Comparison of ENCODE assay signal across 18 mouse cellular contexts in genomic region chr11:33607784-33608183, GRCm38 (mm10). TPM values are rescaled to one million over a fixed set of nuclear protein-coding genes. Genes with fewer than 3 reads are reported as not detected.
DNase-seq lines count a peak whose midpoint lies in the region; ATAC-seq lines count a peak whose summit lies in the region.
"Had no signal": no experiment of that assay in that cellular context is flagged by ENCODE, and none has a peak within 500 bp of the region (broad histone marks: within the 10 kb centered on the region; RNA-seq: fewer than 3 reads in every experiment).

No protein-coding gene starts in this region.

- 18% methylated on average over 3 of the region's 3 CpGs for WGBS in heart, embryonic 10.5 days
- 5% methylated on average over 3 of the region's 3 CpGs for WGBS in lung, embryonic 15.5 days

- H3K4me2 ChIP-seq in lung, embryonic 15.5 days: no peak overlapping the region
- H3K4me2 ChIP-seq: hindbrain, embryonic 12.5 days; liver, embryonic 12.5 days had no signal

- peak; percentile 33; the same call in 1 of the 2 replicates for ATAC-seq in lung, embryonic 15.5 days (ENCODE audit: borderline replicate concordance, extremely low read depth, low FRiP score, low TSS enrichment)
- ATAC-seq: activated CD4-positive, CD25-positive, alpha-beta regulatory T cell, adult 4 months; liver, embryonic 12.5 days had no signal

- DNase-seq in heart, embryonic 10.5 days (ENCODE audit: low spot score): no peak
- DNase-seq in heart, postnatal 25 days (ENCODE audit: low spot score): no peak
- no peak for DNase-seq in lung, postnatal 4 days
- DNase-seq in forelimb bud, embryonic 11.5 days (ENCODE audit: low read depth, low spot score): peak; percentile 35
- DNase-seq in retina, postnatal 1 day: peak; percentile 28
- no peak for DNase-seq in cerebellum, adult 11-12 months
- DNase-seq in thymus, postnatal 36 days: no peak
- DNase-seq: cerebellum, postnatal 25 days; kidney, adult 2 months had no signal

- H3K36me3 ChIP-seq in heart, embryonic 10.5 days: no peaks in the 10 kb centered on the region
- H3K36me3 ChIP-seq in lung, embryonic 15.5 days: no peaks in the 10 kb centered on the region
- H3K36me3 ChIP-seq: G1E; hindbrain, embryonic 12.5 days; liver, embryonic 12.5 days had no signal

- no peaks in the 10 kb centered on the region for H3K27me3 ChIP-seq in heart, embryonic 10.5 days (ENCODE audit: insufficient read depth, poor library complexity, severe bottlenecking)
- no peaks in the 10 kb centered on the region for H3K27me3 ChIP-seq in lung, embryonic 15.5 days
- H3K27me3 ChIP-seq: liver, embryonic 12.5 days had no signal

- peaks cover 19% of the 10 kb centered on the region for H3K4me1 ChIP-seq in heart, embryonic 10.5 days
- no peaks in the 10 kb centered on the region for H3K4me1 ChIP-seq in lung, embryonic 15.5 days
- H3K4me1 ChIP-seq: liver, embryonic 12.5 days had no signal

- intact Hi-C loops in heart, postnatal 25 days (cut with DNase I): no loop called here

- H3K27ac ChIP-seq in heart, embryonic 10.5 days: peak overlapping the region; percentile 12; the same call in 1 of the 2 replicates
- no peak overlapping the region for H3K27ac ChIP-seq in lung, embryonic 15.5 days
- H3K27ac ChIP-seq: hindbrain, embryonic 12.5 days; liver, embryonic 12.5 days had no signal

- H3K4me3 ChIP-seq in heart, embryonic 10.5 days: no peak overlapping the region
- H3K4me3 ChIP-seq in lung, embryonic 15.5 days: no peak overlapping the region
- H3K4me3 ChIP-seq: hindbrain, embryonic 12.5 days; liver, embryonic 12.5 days had no signal

- H3K9ac ChIP-seq in lung, embryonic 15.5 days: no peak overlapping the region
- H3K9ac ChIP-seq: hindbrain, embryonic 12.5 days; liver, embryonic 12.5 days had no signal

- no peaks in the 10 kb centered on the region for H3K9me3 ChIP-seq in heart, embryonic 10.5 days
- H3K9me3 ChIP-seq in lung, embryonic 15.5 days: no peaks in the 10 kb centered on the region
- H3K9me3 ChIP-seq: G1E; hindbrain, embryonic 12.5 days; liver, embryonic 12.5 days had no signal

RNA-seq across cellular contexts. Expression of gene D130052B06Rik, which starts 8.7 kb away (rescaled TPM):
- polyA plus RNA-seq in heart, embryonic 10.5 days (2016; fragmentation: Nextera tagmentation; extraction: Ambion mirVana): not detected in 2 replicates
- not detected for total RNA-seq in heart, postnatal 25 days (2021)
- polyA plus RNA-seq in lung, embryonic 15.5 days (2015; fragmentation: Nextera tagmentation; extraction: Ambion mirVana): not detected in 2 replicates
- total RNA-seq: gastrocnemius, adult 8-10 months; layer of hippocampus, postnatal 25 days; megakaryocyte progenitor cell, adult 5-6 weeks had no signal
- polyA plus RNA-seq: activated CD4-positive, CD25-positive, alpha-beta regulatory T cell, adult 4 months; forebrain, embryonic 11.5 days; G1E; kidney, adult 2 months; liver, embryonic 12.5 days had no signal

RNA-seq across cellular contexts. Expression of gene Gabrp, which starts 29.0 kb away (rescaled TPM):
- polyA plus RNA-seq in heart, embryonic 10.5 days (2016; fragmentation: Nextera tagmentation; extraction: Ambion mirVana): 1.8 and 3.6 TPM in 2 replicates
- total RNA-seq in heart, postnatal 25 days (2021): not detected
- 0.25 and 0.34 TPM in 2 replicates for polyA plus RNA-seq in lung, embryonic 15.5 days (2015; fragmentation: Nextera tagmentation; extraction: Ambion mirVana)
- total RNA-seq: gastrocnemius, adult 8-10 months; layer of hippocampus, postnatal 25 days; megakaryocyte progenitor cell, adult 5-6 weeks had no signal
- polyA plus RNA-seq: activated CD4-positive, CD25-positive, alpha-beta regulatory T cell, adult 4 months; G1E had no signal

Comparison
In these comparisons a context has a peak if more than half of its experiments do, and no peak if none do; other contexts are left out.
1. DNase-seq: peak in forelimb bud, embryonic 11.5 days (single experiment) and retina, postnatal 1 day (single experiment); none in heart, embryonic 10.5 days (single experiment), heart, postnatal 25 days (single experiment), lung, postnatal 4 days (0 of 2), cerebellum, adult 11-12 months (single experiment) and thymus, postnatal 36 days (0 of 2).